Mouse (Mus musculus) monocyte, adult 5-6 weeks (primary cell): ENCODE results near the gene Prkaa2. TPM values are rescaled to one million over a fixed set of nuclear protein-coding genes. Genes with fewer than 3 reads are reported as not detected.

ENCODE experiments used
- ATAC-seq: fragments of 153-309, 156-312 bp; replicated peaks from 2 replicates; pipeline ENCODE4 v1.8.0; 2017; ENCODE audit warnings: mild to moderate bottlenecking; ENCODE audit not compliant: low TSS enrichment, insufficient number of reproducible peaks, severe bottlenecking, poor library complexity, low FRiP score
- total RNA-seq: library from RNA; stranded (forward); fragments of 200-1000, 200-491, 200-594 nt; gene quantifications from 3 replicates; pipeline ENCODE4 v1.2.3, GENCODE M21; 2017

Gene Prkaa2
- 0.29 TPM in 1 of 3 replicates, not detected in the others for total RNA-seq

DNA sequence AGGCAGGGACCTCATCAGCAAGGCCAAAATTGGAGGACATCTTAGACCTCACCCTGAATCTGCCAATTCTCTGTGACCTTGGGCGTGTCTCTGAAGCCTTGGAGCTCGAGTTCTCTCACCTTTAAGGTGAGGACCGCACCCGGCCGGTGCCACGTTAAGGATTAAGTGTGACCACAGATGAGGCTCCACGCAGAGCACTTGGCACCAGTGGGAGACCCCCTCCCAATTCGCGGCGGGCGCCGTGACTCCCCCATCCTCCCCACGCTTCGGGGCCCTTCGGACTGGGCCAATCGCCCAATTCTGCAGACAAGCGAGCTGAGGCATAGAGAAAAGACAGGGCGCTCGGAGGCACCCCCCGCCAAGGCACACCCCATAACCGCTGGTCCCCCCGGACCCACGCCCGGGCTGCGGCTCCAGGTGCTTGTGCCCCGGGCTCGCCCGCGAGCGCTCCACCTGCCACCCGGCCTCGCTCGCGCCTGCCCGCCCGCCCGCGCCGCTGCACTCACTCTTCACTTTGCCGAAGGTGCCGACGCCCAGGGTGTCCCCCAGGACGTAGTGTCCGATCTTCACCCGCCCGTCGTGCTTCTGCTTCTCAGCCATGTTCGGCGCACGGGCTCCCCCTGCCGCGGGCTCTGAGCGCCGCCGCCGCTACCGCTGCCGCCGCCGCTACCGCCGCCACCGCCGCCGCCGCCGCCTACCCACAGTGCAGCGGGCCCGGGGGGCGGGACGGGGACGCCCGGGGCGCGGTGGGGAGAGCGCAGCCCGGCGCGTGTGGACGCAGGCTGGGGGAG lies at the start of gene Prkaa2:
TSS of gene Prkaa2 (minus strand) at position 692 of the 791 bp plus-strand sequence.
- no peak for ATAC-seq

DNA sequence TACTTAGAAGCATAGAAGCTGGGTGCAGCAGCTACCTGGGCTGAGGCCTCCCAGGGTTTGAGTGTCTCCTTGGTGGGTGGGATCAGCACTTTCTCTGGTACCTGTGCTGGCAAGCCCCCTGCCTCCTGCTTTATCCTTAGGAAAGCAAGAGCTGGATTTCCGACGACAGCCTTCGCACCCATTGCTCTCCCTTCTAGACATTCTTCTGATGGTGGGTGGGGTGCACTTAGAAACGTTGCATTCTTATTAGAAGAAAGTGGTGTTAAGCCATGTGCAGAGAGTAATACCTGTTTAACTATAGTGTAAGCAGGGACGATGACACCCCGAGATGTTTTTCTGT lies 49.8 kb upstream of the Prkaa2 start:
- ATAC-seq = no peak

- no peak for ATAC-seq
These were observed 49.2 kb upstream of the Prkaa2 start for GRCm38 (mm10) chr4:105158651-105159530.

DNA sequence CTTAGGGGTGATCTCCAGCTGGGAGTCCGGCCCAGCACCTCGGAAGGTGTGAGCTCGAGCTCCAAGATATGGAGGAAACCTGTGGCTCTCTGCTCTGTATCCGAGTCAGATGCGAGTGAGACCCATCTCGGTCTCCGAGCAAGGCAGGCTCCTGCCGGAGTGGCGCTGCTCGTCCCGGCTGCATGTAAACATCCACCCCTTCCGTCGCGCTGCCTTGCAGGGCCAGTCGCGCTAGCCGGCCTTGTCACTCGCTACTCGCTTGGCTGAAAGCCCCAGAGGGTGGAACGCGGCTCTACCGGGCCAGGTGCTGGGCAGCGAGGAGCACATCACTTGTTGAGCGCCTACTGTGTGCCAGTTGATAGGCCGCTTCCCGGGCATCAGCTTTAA lies 48.5 kb upstream of the Prkaa2 start:
- ATAC-seq = peak; percentile 42; the same call in 1 of the 2 replicates

- peak; percentile 20; the same call in 1 of the 2 replicates for ATAC-seq
These were observed 47.8 kb upstream of the Prkaa2 start, which contains the start of gene Plpp3 for GRCm38 (mm10) chr4:105157276-105158168. Plpp3 (plus strand) TSS chr4:105157347.

- ATAC-seq = no peak
These were observed 47.2 kb upstream of the Prkaa2 start for GRCm38 (mm10) chr4:105156955-105157275.

- no peak for ATAC-seq
These were observed 46.6 kb upstream of the Prkaa2 start for GRCm38 (mm10) chr4:105156281-105156680.

DNA sequence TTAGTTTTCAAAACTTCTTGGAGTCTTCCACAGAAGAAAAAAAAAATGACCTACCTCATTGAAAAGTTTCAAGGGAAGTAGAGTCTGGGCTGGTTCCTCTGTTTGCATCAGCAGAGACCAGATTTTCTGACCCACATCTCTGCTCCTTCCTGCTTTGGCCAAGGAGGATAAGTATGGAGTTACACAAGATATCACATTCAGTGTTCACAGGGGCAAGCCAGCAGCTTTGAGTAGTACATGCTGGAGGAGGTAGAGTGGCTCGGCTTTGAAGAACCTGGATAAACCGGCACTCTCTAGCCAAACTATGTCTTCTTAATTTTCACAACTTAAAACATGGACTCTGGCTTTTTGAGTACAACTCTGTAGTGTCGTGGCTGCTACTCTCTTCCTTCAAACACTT lies 43.5 kb upstream of the Prkaa2 start:
- no peak for ATAC-seq

- ATAC-seq = 0 out of 2 replicates have a peak, but pooled peaks have one; percentile 48
These were observed 42.4 kb upstream of the Prkaa2 start for GRCm38 (mm10) chr4:105151911-105152690.

- ATAC-seq = peak; percentile 62; the same call in 1 of the 2 replicates
These were observed 39.8 kb upstream of the Prkaa2 start for GRCm38 (mm10) chr4:105149492-105149891.

- ATAC-seq = no peak
These were observed 23.8 kb upstream of the Prkaa2 start for GRCm38 (mm10) chr4:105133350-105134050.

DNA sequence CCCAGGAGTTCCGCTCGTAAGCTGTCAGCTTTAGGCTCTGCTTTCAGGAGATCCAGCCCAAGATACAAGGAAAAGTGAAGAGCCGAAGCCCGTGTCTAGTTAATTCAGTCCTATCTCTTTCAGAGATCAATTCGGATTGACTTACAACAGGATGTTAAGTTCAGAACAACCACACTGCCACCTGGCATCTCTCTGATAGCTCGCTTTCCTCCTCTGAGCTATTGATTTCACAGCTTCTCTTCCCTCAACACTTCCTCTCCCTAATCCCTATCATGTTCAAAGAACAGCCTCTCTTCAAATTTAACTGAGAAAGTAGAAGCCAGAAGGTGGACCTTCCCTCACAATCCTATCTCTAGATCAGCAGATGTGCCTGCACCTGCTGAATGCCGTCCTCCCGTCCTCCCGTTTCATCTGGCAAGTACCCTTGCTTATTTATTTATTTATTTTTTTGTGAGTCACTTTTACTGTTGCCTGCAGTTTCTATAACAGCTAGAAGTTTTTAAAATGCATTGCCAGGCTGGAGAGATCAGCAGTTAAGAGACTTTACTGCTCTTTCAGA lies 22.1 kb upstream of the Prkaa2 start:
- ATAC-seq = no peak

- no peak for ATAC-seq
These were observed 19.5 kb upstream of the Prkaa2 start for GRCm38 (mm10) chr4:105129212-105129611.

DNA sequence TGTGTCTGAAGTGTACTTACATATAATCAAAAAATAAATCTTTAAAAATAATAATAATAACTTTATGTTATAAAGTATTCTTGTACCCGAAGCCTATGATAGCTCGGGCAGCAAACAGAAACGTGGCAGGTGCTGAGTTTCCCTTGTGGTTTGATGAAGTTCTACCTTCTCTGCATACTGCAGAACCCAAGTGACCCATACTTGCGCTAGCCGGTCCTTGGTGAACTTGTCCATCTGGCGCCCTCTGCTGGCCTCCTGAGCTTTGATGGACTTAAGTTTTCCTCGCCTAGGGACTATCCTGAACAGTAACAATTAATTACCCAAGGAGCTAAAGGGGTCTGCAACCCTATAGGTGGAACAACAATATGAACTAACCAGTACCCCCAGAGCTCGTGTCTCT lies 12.7 kb upstream of the Prkaa2 start:
- no peak for ATAC-seq

DNA sequence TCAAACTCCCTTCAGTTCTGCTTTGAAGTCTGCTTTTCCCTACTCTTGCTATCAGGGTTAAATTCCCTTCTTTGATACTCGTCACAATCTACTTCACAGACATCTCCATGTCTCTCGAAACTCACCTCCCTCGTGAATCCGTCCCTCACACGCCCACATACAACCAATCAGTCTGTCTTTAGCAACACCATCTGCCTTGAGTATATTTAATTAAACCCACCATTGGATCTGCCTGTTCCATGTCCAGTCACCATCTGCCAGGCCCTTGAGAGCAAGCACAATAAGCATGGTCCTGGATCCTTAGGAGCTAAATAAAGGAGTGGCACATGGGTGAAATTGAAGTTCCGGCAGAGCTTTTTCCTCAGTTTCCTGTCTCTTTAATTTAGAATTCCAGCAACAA lies 11.4 kb upstream of the Prkaa2 start:
- no peak for ATAC-seq

DNA sequence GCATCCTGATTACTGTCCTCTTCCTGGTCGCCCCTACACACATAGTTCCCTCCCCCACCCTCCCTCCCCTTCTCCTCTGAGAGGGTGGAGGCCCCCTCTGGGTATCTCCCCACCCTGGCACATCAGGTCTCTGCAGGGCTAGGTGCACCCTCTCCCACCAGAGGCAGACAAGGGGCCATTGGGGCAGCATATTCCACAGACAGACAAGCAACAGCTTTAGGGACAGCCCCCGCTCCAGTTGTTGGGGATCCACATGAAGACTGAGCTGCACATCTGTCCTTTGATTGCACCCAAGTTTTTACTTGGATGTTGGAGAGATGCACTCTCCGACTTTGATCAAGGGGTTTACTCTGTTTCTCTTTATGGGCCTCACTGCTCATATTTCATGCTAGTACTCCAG lies 3.8 kb upstream of the Prkaa2 start:
- ATAC-seq = no peak

DNA sequence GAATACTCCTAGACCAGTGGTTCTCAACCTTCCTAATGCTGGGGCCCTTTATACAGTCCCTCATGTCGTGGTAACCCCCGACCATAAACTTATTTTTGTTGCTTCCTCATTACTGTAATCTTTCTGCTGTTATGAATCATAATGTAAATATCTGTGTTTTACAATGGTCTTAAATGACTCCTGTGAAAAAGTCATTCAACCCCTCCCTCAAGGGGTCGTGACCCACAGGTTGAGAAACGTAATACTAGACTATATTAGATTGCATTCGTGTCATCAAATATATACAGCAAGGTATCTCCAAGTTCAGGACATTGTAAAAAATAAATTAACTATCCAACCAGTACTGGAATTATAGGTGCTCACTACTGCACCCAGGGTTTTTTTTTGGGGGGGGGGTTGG lies 3.4 kb upstream of the Prkaa2 start:
- ATAC-seq = no peak
